ENCODE assay signal across 7 mouse cellular contexts in genomic region chr2:174858011-174858834, GRCm38 (mm10).
DNase-seq lines count a peak whose midpoint lies in the region; ATAC-seq lines count a peak whose summit lies in the region.

No protein-coding gene starts in this region.

- H3K27me3 ChIP-seq in intestine, embryonic 16.5 days (replicated peaks; ENCODE audit: control insufficient read depth, insufficient read depth, low read length) = no peaks in the 10 kb centered on the region
- H3K27me3 ChIP-seq in midbrain, embryonic 12.5 days = no peaks in the 10 kb centered on the region

- DNase-seq in adrenal gland, postnatal 10 days = peak; percentile 81
- peak; percentile 78 for DNase-seq in embryo, embryonic 11.5 days (ENCODE audit: low read depth, low spot score)
- DNase-seq in gastrocnemius, postnatal 4 days (ENCODE audit: low spot score in 2 of 2) = peak; percentile 70 to 87
- peak; percentile 84 to 87 for DNase-seq in left cerebral cortex, postnatal 10 days (ENCODE audit: extremely low spot score in 1 of 2, low spot score in 2 of 2)
- DNase-seq in spleen, adult 12 weeks (ENCODE audit: low spot score) = peak; percentile 8

- peak overlapping the region; percentile 53 for H3K9ac ChIP-seq in intestine, embryonic 16.5 days (ENCODE audit: low read depth, low read length)
- H3K9ac ChIP-seq in midbrain, embryonic 12.5 days (replicated peaks) = no peak overlapping the region

- 17% methylated on average over 15 of the region's 15 CpGs for WGBS in intestine, embryonic 16.5 days
- WGBS in midbrain, embryonic 12.5 days = 28% methylated on average over 15 of the region's 15 CpGs

- intact Hi-C loops in left cerebral cortex, postnatal 10 days (cut with DNase I) = loop anchor here (2.0 to 10.0 kb wide), 3 partner anchors 39 to 1273 kb away; no protein-coding TSS in a partner anchor

- H3K4me1 ChIP-seq in intestine, embryonic 16.5 days (ENCODE audit: control insufficient read depth, insufficient read depth, low read length) = peaks cover 17% of the 10 kb centered on the region
- H3K4me1 ChIP-seq in midbrain, embryonic 12.5 days = peaks cover 13% of the 10 kb centered on the region

- no peak overlapping the region for H3K4me3 ChIP-seq in intestine, embryonic 16.5 days (ENCODE audit: low read length)
- no peak overlapping the region for H3K4me3 ChIP-seq in midbrain, embryonic 12.5 days

- no peaks in the 10 kb centered on the region for H3K9me3 ChIP-seq in intestine, embryonic 16.5 days (ENCODE audit: control insufficient read depth, low read length)
- no peaks in the 10 kb centered on the region for H3K9me3 ChIP-seq in midbrain, embryonic 12.5 days

- no peak overlapping the region; the same call in 1 of the 2 replicates for H3K4me2 ChIP-seq in intestine, embryonic 16.5 days (ENCODE audit: low read depth, low read length)
- no peak overlapping the region for H3K4me2 ChIP-seq in midbrain, embryonic 12.5 days (replicated peaks)

- ATAC-seq in intestine, embryonic 16.5 days = peak; percentile 75
- peak; percentile 72 for ATAC-seq in midbrain, embryonic 12.5 days (ENCODE audit: low FRiP score, low read depth)

- peak overlapping the region; percentile 90 for H3K27ac ChIP-seq in intestine, embryonic 16.5 days (ENCODE audit: low read length)
- H3K27ac ChIP-seq in midbrain, embryonic 12.5 days (replicated peaks) = peak overlapping the region; percentile 70

- no peaks in the 10 kb centered on the region for H3K36me3 ChIP-seq in intestine, embryonic 16.5 days (ENCODE audit: control insufficient read depth, insufficient read depth, low read length)
- no peaks in the 10 kb centered on the region for H3K36me3 ChIP-seq in midbrain, embryonic 12.5 days

Comparison
In these comparisons a context has a peak if more than half of its experiments do, and no peak if none do; other contexts are left out.
1. DNase-seq: peak in every context shown above with its lines; median percentile 86 in left cerebral cortex, postnatal 10 days; 81 in adrenal gland, postnatal 10 days; 78 in gastrocnemius, postnatal 4 days; 78 in embryo, embryonic 11.5 days; 8 in spleen, adult 12 weeks.